Mouse (Mus musculus): ENCODE data around the gene Slc25a35.
"Not testable (repeated sequence)": the region's sequence is repeated elsewhere in the genome, so short reads cannot be mapped to it uniquely, and the experiment has no call there.

The Slc25a35 gene

DNA sequence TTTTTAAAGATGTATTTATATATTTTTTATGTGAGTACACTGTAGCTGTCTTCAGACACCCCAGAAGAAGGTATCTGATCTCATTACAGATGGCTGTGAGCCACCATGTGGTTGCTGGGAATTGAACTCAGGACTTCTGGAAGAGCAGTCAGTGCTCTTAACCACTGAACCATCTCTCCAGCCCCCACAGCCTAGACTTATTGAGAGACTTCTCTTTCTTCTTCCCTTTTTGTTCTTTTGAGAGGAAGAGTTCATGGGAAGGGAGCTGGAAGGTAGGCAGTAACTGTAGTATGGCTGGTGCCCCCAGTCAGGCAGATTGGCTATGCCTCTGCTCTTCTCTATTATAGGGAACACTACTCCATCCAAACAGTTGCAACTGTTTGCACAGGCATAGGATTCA lies 38.6 kb downstream of the Slc25a35 start:
- DNase-seq (ENCODE audit: low spot score in 2 of 2): not testable (repeated sequence)

DNA sequence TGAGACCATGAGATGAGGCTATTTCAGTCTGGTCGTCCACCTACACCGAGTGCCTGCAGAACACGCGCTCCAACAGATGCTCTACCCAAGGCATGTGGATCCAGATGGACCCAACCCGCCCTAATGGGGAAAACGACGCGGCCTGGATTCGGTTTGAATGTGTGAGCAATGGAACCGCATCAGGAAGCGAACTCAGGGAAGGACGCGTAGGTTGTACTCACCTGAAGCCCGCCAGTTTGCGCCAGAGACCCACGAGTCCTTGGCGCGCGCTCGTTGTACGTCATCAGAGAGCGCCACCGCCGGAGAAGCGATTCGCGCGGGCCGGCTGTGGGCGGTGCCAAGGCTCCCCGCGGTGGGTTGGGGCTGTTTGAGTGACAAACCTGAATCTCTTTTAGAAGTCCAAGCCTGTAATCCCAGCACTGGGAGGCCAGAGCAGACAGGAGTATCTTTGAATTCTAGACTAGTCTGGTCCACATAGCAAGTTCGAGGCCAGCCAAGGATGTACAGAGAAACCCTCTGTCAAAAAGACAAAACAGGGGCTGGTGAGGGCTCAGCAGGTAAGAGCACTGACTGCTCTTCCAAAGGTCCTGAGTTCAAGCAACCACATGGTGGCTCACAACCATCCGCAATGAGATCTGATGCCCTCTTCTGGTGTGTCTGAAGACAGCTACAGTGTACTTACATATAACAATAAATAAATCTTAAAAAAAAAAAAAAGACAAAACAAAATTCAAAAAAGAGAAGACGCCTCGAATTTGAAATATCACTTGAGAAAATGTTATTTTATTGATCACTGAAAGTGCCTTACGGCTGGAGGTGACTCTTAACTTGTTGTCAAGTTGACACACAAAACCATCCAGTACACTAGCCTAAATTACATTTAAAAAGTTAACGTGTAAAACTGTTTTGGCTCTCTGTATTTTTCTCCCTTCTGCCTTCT lies 40.5 kb downstream of the Slc25a35 start, which contains the start of gene Pfas:
Pfas (minus strand) TSS at position 279 of the 940 bp plus-strand sequence.
- DNase-seq (ENCODE audit: low spot score in 2 of 2): peak; percentile 87 to 88

DNA sequence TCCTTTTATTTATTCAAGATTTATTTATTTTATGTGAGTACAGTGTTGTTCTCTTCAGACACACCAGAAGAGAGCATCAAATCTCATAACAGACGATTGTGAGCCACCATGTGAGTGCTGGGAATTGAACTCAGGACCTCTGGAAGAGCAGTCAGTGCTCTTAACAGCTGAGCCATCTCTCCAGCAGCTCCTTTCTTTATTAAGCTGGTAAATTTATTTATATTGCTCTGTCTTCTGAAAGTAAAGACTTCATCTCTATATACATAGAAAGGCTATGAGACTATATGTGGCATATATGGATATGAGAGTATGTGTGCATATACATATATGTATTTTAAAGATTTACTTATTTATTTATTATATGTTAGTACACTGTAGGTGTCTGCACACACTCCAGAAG lies 41.6 kb downstream of the Slc25a35 start:
- DNase-seq (ENCODE audit: low spot score in 2 of 2): no peak

DNA sequence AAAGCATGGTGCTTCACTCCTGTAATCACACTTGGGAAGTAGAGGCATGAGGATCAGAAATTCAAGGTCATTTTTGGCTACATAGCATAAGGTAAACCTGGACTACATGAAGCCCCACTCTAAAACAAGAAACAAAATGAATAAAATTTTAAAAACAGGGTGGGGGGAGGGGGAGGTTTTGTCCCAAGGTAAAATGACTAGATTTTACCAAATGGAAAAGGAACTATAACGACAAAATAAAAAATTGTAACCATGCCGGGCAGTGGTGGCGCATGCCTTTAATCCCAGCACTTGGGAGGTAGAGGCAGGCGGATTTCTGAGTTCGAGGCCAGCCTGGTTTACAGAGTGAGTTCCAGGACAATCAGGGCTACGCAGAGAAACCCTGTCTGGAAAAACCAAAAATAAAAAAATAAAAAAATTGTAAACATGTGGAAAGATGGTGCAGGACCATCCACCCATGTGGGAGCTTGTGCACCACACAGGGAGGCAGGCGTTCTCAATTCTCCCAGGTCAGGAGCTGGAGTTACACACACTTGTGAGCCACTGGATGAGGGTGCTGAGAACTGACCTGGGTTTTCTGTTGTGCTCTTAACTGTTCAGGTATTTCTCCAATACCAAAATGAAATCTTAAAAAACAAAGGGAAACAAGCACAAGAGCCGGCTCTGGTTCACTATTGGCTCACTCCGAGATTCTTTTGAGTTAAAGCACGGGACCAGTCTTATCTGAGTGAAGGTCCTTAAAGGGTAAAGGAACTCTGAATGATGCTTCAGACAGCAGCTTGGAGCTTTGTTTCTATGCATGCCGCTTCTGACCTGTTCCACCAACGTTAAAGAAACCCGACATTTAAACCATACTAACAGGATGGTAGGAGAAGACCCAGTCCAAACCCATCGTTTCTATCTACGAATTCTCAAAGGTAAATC lies 42.7 kb downstream of the Slc25a35 start:
- DNase-seq (ENCODE audit: low spot score in 2 of 2): no peak

DNA sequence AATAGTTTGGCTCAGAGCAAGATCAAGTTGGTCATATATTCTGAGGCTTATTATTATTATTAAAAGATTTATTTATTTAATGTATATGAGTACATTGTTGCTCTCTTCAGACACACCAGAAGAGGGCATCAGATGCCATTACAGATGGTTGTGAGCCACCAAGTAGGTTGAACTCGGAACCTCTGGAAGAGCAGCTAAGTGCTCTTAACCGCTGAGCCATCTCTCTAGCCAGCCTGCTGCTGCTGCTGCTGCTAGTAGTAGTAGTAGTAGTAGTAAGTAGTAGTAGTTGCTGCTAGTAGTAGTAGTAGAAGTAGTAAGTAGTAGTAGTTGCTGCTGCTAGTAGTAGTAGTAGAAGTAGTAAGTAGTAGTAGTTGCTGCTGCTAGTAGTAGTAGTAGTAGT lies 43.5 kb downstream of the Slc25a35 start:
- not testable (repeated sequence) for DNase-seq (ENCODE audit: low spot score in 2 of 2)

DNA sequence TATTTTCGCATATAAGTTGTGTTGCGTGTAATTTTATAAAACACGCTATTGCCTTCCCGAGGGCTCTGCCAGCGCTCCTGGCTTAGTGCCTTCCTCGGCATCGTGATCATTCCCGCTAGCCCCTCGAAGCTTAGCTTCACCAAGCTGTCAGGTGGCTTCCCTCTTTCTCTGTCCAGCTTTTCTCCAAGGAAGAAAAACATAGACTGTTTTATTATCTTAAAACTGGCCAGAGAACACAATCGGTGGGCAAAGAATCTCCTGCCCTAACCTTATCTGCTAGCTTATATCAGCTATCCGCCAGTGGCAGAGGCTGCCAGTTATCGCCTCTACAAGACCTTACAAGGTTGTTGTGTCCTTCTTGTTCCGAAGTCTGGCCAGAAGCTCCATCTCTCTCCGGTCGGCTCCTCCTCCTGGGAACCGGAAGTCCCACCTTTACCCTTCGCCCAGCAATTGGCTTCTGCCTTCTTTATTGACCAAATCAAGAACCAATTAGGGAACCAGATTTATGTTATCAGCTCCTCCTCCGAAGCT lies 44.2 kb downstream of the Slc25a35 start:
- peak; percentile 59 to 71 for DNase-seq (ENCODE audit: low spot score in 2 of 2)

DNA sequence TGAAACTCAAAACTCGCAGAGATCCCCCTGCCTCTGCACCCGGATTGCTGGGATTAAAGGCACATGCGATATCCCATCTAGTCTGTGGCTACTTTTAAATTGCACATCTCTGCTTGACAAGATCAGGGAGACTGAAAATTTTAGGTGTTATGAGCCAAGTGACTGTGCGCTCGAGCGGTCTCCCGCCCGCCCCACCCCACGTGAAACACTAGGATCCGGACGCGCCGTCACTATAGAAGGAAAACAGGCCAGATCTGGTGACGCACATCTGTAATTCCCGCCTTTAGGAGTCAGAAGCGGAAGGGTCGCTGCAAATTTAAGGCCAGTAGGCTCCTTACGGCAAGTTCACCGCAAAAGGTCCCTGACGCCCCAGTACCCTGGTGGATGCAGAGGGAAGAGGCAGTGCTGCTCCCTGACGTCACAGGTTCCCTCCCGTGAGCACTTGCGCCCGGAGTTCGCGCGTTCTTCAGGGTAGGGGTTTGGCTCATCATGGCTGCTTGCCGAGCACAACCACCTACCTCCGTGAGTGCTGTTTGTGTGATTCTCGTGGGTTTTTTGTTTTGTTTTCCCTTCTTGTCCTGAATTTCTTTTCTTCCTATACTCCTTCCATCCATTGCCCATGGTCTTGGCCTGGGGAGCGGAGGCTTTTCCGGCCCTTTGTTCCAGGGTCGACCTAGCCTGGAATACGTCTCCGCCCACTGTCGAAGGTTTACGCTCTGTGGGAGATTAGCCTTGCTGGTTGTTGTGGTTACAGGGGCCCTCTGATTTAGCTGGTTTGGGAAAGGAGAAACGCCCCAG lies 47.9 kb downstream of the Slc25a35 start, which contains the start of gene Ctc1:
Ctc1 (plus strand) TSS at position 268 of the 798 bp plus-strand sequence.
- peak; percentile 75 to 83 for DNase-seq (ENCODE audit: low spot score in 2 of 2)

DNA sequence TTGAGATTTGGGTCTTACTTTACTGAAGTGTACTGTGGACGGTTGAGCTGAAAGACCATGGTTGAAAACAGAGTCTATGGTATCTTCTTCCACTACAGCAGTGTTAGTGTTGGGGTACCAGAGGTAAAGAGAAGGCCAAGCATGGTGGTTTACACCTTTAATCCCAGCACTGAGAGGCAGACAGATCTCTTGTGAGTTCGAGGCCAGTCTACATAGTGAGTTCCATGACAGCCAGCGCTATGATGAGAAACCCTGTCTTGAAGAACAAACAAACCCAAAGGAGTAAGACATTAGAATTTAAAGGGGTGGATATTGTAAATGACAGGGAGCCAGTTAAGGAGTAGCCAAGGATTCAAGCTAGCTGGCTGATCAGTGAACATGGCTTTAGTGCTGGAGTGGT lies 48.8 kb downstream of the Slc25a35 start:
- no peak for DNase-seq (ENCODE audit: low spot score in 2 of 2)

DNA sequence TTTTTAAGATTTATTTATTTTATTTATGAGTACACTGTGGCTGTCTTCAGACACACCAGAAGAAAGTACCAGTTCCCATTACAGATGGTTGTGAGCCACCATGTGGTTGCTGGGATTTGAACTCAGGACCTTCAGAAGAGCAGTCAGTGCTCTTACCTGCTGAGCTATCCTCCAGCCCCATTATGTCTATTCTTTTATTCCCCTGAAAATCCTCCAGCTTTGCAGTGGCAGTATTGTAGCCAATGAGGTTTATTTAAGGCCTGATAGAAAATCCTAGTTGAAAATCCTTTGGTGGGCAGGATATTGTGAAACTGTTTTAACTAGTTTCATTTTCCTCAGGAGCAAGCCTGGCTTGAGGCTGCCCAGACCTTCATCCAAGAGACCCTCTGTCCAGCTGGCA lies 52.8 kb downstream of the Slc25a35 start:
- DNase-seq (ENCODE audit: low spot score in 2 of 2): no peak
